Mouse (Mus musculus) thymus, adult 2 months (tissue): ENCODE measurements at regions not wholly inside any gene's neighbourhood (a gene's known extent, or its start where the extent isn't known, plus 50 kb on each side); places are given as distances from the start of the nearest gene placed in this dataset.

ENCODE experiments used
- CTCF ChIP-seq: fragments of 200-500 bp; IDR thresholded peaks from 2 replicates; pipeline ENCODE4 v1.5.1; 2012; ENCODE audit warnings: mild to moderate bottlenecking, control low read depth, low read length, moderate library complexity, borderline replicate concordance; ENCODE audit not compliant: control insufficient read depth, poor library complexity, insufficient read depth; ENCODE audit errors: extremely low read depth
- POLR2A ChIP-seq: fragments of 200-500 bp; IDR thresholded peaks from 2 replicates; pipeline ENCODE4 v1.6.1; 2012; ENCODE audit warnings: mild to moderate bottlenecking, low read length, control low read depth, moderate library complexity; ENCODE audit not compliant: control insufficient read depth, poor library complexity, insufficient read depth; ENCODE audit errors: extremely low read depth

DNA sequence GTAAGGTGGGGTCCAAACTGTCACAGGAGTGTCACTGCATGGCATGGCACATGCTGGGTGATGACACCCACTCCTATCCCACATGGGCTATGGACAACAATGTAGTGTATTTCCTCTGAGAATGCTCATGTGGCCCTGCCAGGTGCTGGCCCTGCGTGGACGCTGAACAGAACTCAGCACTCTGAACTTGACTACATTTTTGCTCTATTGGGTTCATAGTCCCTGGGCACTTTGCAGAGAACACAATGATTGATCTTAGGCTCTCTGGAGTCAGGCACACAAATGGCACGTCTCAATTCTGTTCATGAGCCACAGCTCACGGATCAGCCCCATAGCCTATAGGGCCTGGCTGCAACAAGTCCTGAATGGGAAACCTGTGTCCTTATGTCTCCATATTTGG is 525.0 kb upstream of the Lrrc6 start:
- no peak for TF ChIP-seq CTCF
- no peak for TF ChIP-seq POLR2A
